ENCODE assay signal across 36 mouse cellular contexts in the genomic region with DNA sequence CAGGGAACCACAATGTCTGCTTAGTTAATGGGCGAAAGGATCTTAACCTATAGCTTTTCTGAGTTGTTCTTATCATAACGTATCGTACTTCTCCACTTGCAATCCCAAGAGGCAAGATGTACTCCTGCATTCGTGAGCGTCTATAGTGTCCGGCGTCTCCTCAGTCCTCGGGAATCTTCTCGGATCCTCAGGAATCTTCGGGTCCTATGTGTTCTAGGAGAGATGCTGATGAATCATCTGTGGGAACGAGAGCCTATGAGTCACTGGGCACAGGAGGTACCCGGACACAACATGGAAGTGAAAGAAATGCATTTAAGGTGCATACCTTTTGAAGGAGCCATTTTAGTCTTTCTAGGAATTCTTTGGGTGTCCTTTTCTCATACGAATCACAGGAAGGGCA. TPM values are rescaled to one million over a fixed set of nuclear protein-coding genes. Genes with fewer than 3 reads are reported as not detected.
"Had no signal": no experiment of that assay in that cellular context is flagged by ENCODE, and none has a peak within 500 bp of the region (broad histone marks: within the 10 kb centered on the region; RNA-seq: fewer than 3 reads in every experiment).

No protein-coding gene starts in this region.

- H3K4me2 ChIP-seq: heart, embryonic 11.5 days; heart, embryonic 13.5 days; heart, embryonic 15.5 days; hindbrain, embryonic 15.5 days; kidney, embryonic 15.5 days; limb, embryonic 13.5 days; limb, embryonic 15.5 days; liver, embryonic 12.5 days had no signal

- H3K27ac ChIP-seq: heart, embryonic 13.5 days; heart, embryonic 15.5 days; hindbrain, embryonic 15.5 days; hindbrain, postnatal 0 days; kidney, embryonic 15.5 days; kidney, postnatal 0 days; limb, embryonic 13.5 days; limb, embryonic 15.5 days; liver, embryonic 12.5 days; liver, embryonic 14.5 days had no signal

- H3K36me3 ChIP-seq: heart, embryonic 13.5 days; heart, embryonic 15.5 days; hindbrain, embryonic 15.5 days; kidney, embryonic 15.5 days; limb, embryonic 13.5 days; limb, embryonic 15.5 days; liver, embryonic 12.5 days had no signal

- DNase-seq: gastrocnemius, postnatal 14 days; gastrocnemius, postnatal 36 days; heart, adult 18-20 months; heart, postnatal 14 days; heart, postnatal 36 days; kidney, adult 11 months; kidney, adult 2 months; kidney, adult 9 months; kidney, postnatal 14 days; kidney, postnatal 36 days; layer of hippocampus, adult 9-11 months; layer of hippocampus, postnatal 36 days; left cerebral cortex, postnatal 4 days had no signal

- H3K9ac ChIP-seq: heart, embryonic 13.5 days; heart, embryonic 15.5 days; hindbrain, embryonic 15.5 days; kidney, embryonic 15.5 days; limb, embryonic 13.5 days; limb, embryonic 15.5 days; liver, embryonic 12.5 days; liver, embryonic 14.5 days had no signal

- H3K27me3 ChIP-seq: heart, embryonic 13.5 days; heart, embryonic 15.5 days; hindbrain, embryonic 15.5 days; kidney, embryonic 15.5 days; limb, embryonic 13.5 days; limb, embryonic 15.5 days had no signal

- H3K4me1 ChIP-seq: heart, embryonic 13.5 days; heart, embryonic 15.5 days; hindbrain, embryonic 15.5 days; kidney, embryonic 15.5 days; limb, embryonic 13.5 days; liver, embryonic 12.5 days had no signal

- ATAC-seq: hindbrain, postnatal 0 days; intestine, embryonic 16.5 days; liver, embryonic 12.5 days had no signal

- H3K4me3 ChIP-seq: heart, embryonic 13.5 days; heart, embryonic 15.5 days; hindbrain, embryonic 15.5 days; kidney, embryonic 15.5 days; limb, embryonic 13.5 days; limb, embryonic 15.5 days; liver, embryonic 12.5 days had no signal

- H3K9me3 ChIP-seq: heart, embryonic 13.5 days; heart, embryonic 15.5 days; hindbrain, embryonic 15.5 days; kidney, embryonic 15.5 days; limb, embryonic 13.5 days; limb, embryonic 15.5 days; liver, embryonic 12.5 days had no signal

RNA-seq across cellular contexts. Expression of a gene that starts 7.3 kb away (rescaled TPM):
- total RNA-seq: gastrocnemius, adult 8-10 months; gastrocnemius, postnatal 14 days; gastrocnemius, postnatal 36 days; heart, adult 18-20 months; heart, postnatal 14 days; heart, postnatal 36 days; hematopoietic stem cell, adult 5-6 weeks; hindbrain, postnatal 0 days; layer of hippocampus, postnatal 36 days; left cerebral cortex, adult 18-20 months; left cerebral cortex, postnatal 10 days; left cerebral cortex, postnatal 4 days; liver, adult 2 months had no signal
- polyA plus RNA-seq: gonadal fat pad, adult 2 months; heart, embryonic 11.5 days; heart, embryonic 13.5 days; heart, embryonic 15.5 days; heart, postnatal 0 days; hindbrain, embryonic 11.5 days; hindbrain, embryonic 15.5 days; hindbrain, postnatal 0 days; intestine, embryonic 14.5 days; intestine, embryonic 16.5 days; kidney, adult 2 months; kidney, embryonic 15.5 days; kidney, postnatal 0 days; limb, embryonic 11.5 days; limb, embryonic 13.5 days; limb, embryonic 15.5 days; liver, adult 2 months; liver, embryonic 12.5 days; liver, embryonic 14.5 days; liver, embryonic 16.5 days had no signal
